Mouse (Mus musculus) gastrocnemius, adult 8-10 months (tissue): ENCODE measurements around the gene Tsc22d2. TPM values are rescaled to one million over a fixed set of nuclear protein-coding genes. Genes with fewer than 3 reads are reported as not detected.

Experiments used
- DNase-seq, 2 experiments: peaks; one replicate each; pipeline ENCODE4 v3.0.0; 2022; ENCODE audit warnings: low spot score in 2 of 2
- total RNA-seq, 4 experiments: library from RNA; stranded (reverse); gene quantifications; 2 replicates each; pipeline ENCODE4 v1.2.4; 2022

Gene Tsc22d2
- 10 to 100 TPM; 23.7 to 29.8 (median 26.0) TPM for total RNA-seq

GRCm38 (mm10) chr3:58414234-58414938, at the start of gene Tsc22d2:
Tsc22d2 (plus strand) TSS chr3:58414715.
- DNase-seq: peak; percentile 95

- DNase-seq: no peak
These were observed 47.8 kb upstream of the Tsc22d2 start for GRCm38 (mm10) chr3:58366756-58367155.

GRCm38 (mm10) chr3:58370811-58371210, 43.7 kb upstream of the Tsc22d2 start:
- no peak for DNase-seq

- DNase-seq: peak; percentile 19 to 23
These were observed 42.2 kb upstream of the Tsc22d2 start for GRCm38 (mm10) chr3:58372066-58372904.

GRCm38 (mm10) chr3:58372905-58373208, 41.7 kb upstream of the Tsc22d2 start:
- no peak for DNase-seq

- DNase-seq: no peak
These were observed 40.2 kb upstream of the Tsc22d2 start for GRCm38 (mm10) chr3:58374281-58374680.

GRCm38 (mm10) chr3:58376713-58377112, 37.8 kb upstream of the Tsc22d2 start:
- DNase-seq: no peak

GRCm38 (mm10) chr3:58377589-58378134, 36.9 kb upstream of the Tsc22d2 start:
- no peak for DNase-seq

- DNase-seq: no peak
These were observed 31.8 kb upstream of the Tsc22d2 start for GRCm38 (mm10) chr3:58382676-58383075.

- no peak for DNase-seq
These were observed 29.5 kb upstream of the Tsc22d2 start for GRCm38 (mm10) chr3:58385060-58385459.

- no peak for DNase-seq
These were observed 25.8 kb upstream of the Tsc22d2 start for GRCm38 (mm10) chr3:58388731-58389130.

GRCm38 (mm10) chr3:58398541-58398940, 16.0 kb upstream of the Tsc22d2 start:
- DNase-seq: no peak

GRCm38 (mm10) chr3:58399931-58400330, 14.6 kb upstream of the Tsc22d2 start:
- DNase-seq: no peak

- no peak for DNase-seq
These were observed 2.8 kb upstream of the Tsc22d2 start for GRCm38 (mm10) chr3:58411669-58412068.

- DNase-seq: no peak
These were observed 844 bp upstream of the Tsc22d2 start for GRCm38 (mm10) chr3:58413671-58414070.

GRCm38 (mm10) chr3:58414986-58415883, 720 bp downstream of the Tsc22d2 start:
- DNase-seq: peak; percentile 64 to 71

- peak; percentile 45 to 69 for DNase-seq
These were observed 1.6 kb downstream of the Tsc22d2 start for GRCm38 (mm10) chr3:58415884-58416725.

- peak in 1 of 2 experiments; percentile 14 for DNase-seq
These were observed 2.4 kb downstream of the Tsc22d2 start for GRCm38 (mm10) chr3:58416726-58417437.
